Mouse (Mus musculus) stomach, postnatal 0 days (tissue): Measurements from ENCODE around the gene Kmt5b.

Experiments
- CTCF ChIP-seq: IDR thresholded peaks from 2 replicates; pipeline ENCODE4 v1.5.1; 2016; ENCODE audit warnings: antibody characterized with exemption, low read depth, mild to moderate bottlenecking, moderate library complexity
- EP300 ChIP-seq: optimal IDR thresholded peaks from 2 replicates; pipeline ENCODE3; 2016; ENCODE audit warnings: antibody characterized with exemption

DNA sequence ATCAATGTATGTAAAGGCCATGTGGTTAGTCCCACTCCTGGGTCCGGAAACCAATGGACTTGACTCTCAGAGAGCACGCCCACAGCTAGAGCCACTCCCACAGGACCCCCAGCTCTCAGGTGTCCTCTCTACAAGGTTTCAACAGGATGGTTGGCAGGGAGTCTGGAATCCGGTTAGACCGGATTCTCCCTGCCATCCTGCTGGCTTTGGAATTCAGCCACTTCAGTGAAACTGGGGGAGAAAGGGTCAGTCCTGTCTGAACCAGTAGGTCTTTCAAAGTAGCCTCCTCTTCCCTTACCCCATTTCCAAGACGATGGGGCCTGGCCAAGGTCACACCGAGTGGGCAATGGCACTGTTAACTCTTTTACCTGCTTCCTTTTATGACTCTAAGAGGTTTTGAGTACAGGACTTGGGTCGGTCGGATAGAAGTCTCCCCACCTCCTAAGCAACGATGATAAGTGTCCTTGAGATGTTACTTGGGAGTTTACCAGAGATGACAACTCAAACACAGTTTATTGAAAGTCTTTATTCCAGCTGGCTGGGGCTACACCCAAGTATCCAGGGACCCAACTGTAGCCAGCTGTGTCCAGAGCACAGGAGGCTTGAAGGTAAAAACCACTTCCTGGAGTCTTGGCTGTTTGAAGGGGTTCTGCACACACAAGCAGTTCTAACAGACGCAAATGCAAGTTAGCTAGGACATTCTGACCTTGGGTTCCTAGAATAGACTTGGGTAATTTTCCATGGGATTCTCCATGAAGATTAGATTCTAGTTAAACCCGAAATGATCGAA is 75.3 kb downstream of the Kmt5b start:
- no peak for TF ChIP-seq CTCF
- no peak for TF ChIP-seq EP300
